Mouse (Mus musculus): ENCODE data around the gene Bsn. TPM values are rescaled to one million over a fixed set of nuclear protein-coding genes. Genes with fewer than 3 reads are reported as not detected.
A peak's percentile ranks its signal among the peaks of the same experiment; 100 is the strongest.

Gene Bsn
- polyA plus RNA-seq (2014; fragmentation: Nextera tagmentation; extraction: Ambion mirVana): 5.3 and 6.6 TPM in 2 replicates

- DNase-seq (ENCODE audit: low spot score): peak; percentile 88
- Histone ChIP-seq H3K4me3 (ENCODE audit: low read depth, low read length) (peak within 1 kb of the TSS; percentile 83), H3K9ac (ENCODE audit: low read length) (peak within 1 kb of the TSS; percentile 87), H3K9me3 (replicated peaks; ENCODE audit: control insufficient read depth, low read length) (no peaks in the 10 kb centered on the region), H3K36me3 (ENCODE audit: control insufficient read depth, insufficient read depth, low read length) (peaks cover 5% of the 10 kb centered on the region; the same call in 1 of the 2 replicates), H3K4me2 (ENCODE audit: low read length) (peak within 1 kb of the TSS; percentile 76), H3K27ac (ENCODE audit: low read depth, low read length) (peak within 1 kb of the TSS; percentile 63; the same call in 1 of the 2 replicates), H3K27me3 (replicated peaks; ENCODE audit: control insufficient read depth, insufficient read depth, low read length) (no peaks in the 10 kb centered on the region), H3K4me1 (ENCODE audit: control insufficient read depth, insufficient read depth, low read length) (peaks cover 6% of the 10 kb centered on the region; the same call in 1 of the 2 replicates)
- under 1% methylated on average over 67 of the region's 91 CpGs for WGBS
- peak; percentile 88 for ATAC-seq
These were observed at the start of gene Bsn for GRCm38 (mm10) chr9:108189787-108190679. Gene Bsn, minus strand, starts transcription at chr9:108190384.

- Histone ChIP-seq H3K9me3 (replicated peaks; ENCODE audit: control insufficient read depth, low read length) (no peaks in the 10 kb centered on the region), H3K27ac (ENCODE audit: low read depth, low read length) (no peak overlapping the region), H3K27me3 (replicated peaks; ENCODE audit: control insufficient read depth, insufficient read depth, low read length) (no peaks in the 10 kb centered on the region), H3K4me1 (ENCODE audit: control insufficient read depth, insufficient read depth, low read length) (no peaks in the 10 kb centered on the region), H3K36me3 (ENCODE audit: control insufficient read depth, insufficient read depth, low read length) (0 out of 2 replicates have a peak, but pooled peaks cover 6% of the 10 kb centered on the region), H3K4me3 (ENCODE audit: low read depth, low read length) (no peak overlapping the region), H3K4me2 (ENCODE audit: low read length) (no peak overlapping the region), H3K9ac (ENCODE audit: low read length) (no peak overlapping the region)
- DNase-seq (ENCODE audit: low spot score): no peak
- WGBS: 76% methylated on average over 5 of the region's 5 CpGs
- ATAC-seq: no peak
These were observed 49.8 kb upstream of the Bsn start for GRCm38 (mm10) chr9:108239951-108240350.

GRCm38 (mm10) chr9:108238831-108239230 is 48.6 kb upstream of the Bsn start:
- H3K4me2 ChIP-seq (ENCODE audit: low read length): no peak overlapping the region
- no peaks in the 10 kb centered on the region for H3K27me3 ChIP-seq (replicated peaks; ENCODE audit: control insufficient read depth, insufficient read depth, low read length)
- H3K27ac ChIP-seq (ENCODE audit: low read depth, low read length): no peak overlapping the region
- no peak for DNase-seq (ENCODE audit: low spot score)
- H3K4me3 ChIP-seq (ENCODE audit: low read depth, low read length): no peak overlapping the region
- 93% methylated on average over 3 of the region's 3 CpGs for WGBS
- ATAC-seq: no peak
- no peak overlapping the region for H3K9ac ChIP-seq (ENCODE audit: low read length)
- no peaks in the 10 kb centered on the region for H3K9me3 ChIP-seq (replicated peaks; ENCODE audit: control insufficient read depth, low read length)
- H3K4me1 ChIP-seq (ENCODE audit: control insufficient read depth, insufficient read depth, low read length): no peaks in the 10 kb centered on the region
- peaks cover 14% of the 10 kb centered on the region; the same call in 1 of the 2 replicates for H3K36me3 ChIP-seq (ENCODE audit: control insufficient read depth, insufficient read depth, low read length)

GRCm38 (mm10) chr9:108238402-108238801 is 48.2 kb upstream of the Bsn start:
- Histone ChIP-seq H3K9me3 (replicated peaks; ENCODE audit: control insufficient read depth, low read length) (no peaks in the 10 kb centered on the region), H3K4me1 (ENCODE audit: control insufficient read depth, insufficient read depth, low read length) (no peaks in the 10 kb centered on the region), H3K27me3 (replicated peaks; ENCODE audit: control insufficient read depth, insufficient read depth, low read length) (no peaks in the 10 kb centered on the region), H3K9ac (ENCODE audit: low read length) (no peak overlapping the region), H3K27ac (ENCODE audit: low read depth, low read length) (no peak overlapping the region), H3K4me2 (ENCODE audit: low read length) (no peak overlapping the region), H3K4me3 (ENCODE audit: low read depth, low read length) (no peak overlapping the region), H3K36me3 (ENCODE audit: control insufficient read depth, insufficient read depth, low read length) (peaks cover 13% of the 10 kb centered on the region; the same call in 1 of the 2 replicates)
- ATAC-seq: no peak
- WGBS: 87% methylated on average over 2 of the region's 2 CpGs
- DNase-seq (ENCODE audit: low spot score): no peak

GRCm38 (mm10) chr9:108234682-108235081 is 44.5 kb upstream of the Bsn start:
- DNase-seq (ENCODE audit: low spot score) (no peak), ATAC-seq (no peak)
- WGBS: 89% methylated on average over 2 of the region's 2 CpGs
- Histone ChIP-seq H3K9ac (ENCODE audit: low read length) (no peak overlapping the region), H3K4me1 (ENCODE audit: control insufficient read depth, insufficient read depth, low read length) (no peaks in the 10 kb centered on the region), H3K4me3 (ENCODE audit: low read depth, low read length) (no peak overlapping the region), H3K9me3 (replicated peaks; ENCODE audit: control insufficient read depth, low read length) (no peaks in the 10 kb centered on the region), H3K27ac (ENCODE audit: low read depth, low read length) (no peak overlapping the region), H3K27me3 (replicated peaks; ENCODE audit: control insufficient read depth, insufficient read depth, low read length) (no peaks in the 10 kb centered on the region), H3K4me2 (ENCODE audit: low read length) (no peak overlapping the region), H3K36me3 (ENCODE audit: control insufficient read depth, insufficient read depth, low read length) (peaks cover 13% of the 10 kb centered on the region; the same call in 1 of the 2 replicates)

- Histone ChIP-seq H3K36me3 (ENCODE audit: control insufficient read depth, insufficient read depth, low read length) (peaks cover 18% of the 10 kb centered on the region), H3K27ac (ENCODE audit: low read depth, low read length) (no peak overlapping the region), H3K4me3 (ENCODE audit: low read depth, low read length) (no peak overlapping the region), H3K27me3 (replicated peaks; ENCODE audit: control insufficient read depth, insufficient read depth, low read length) (no peaks in the 10 kb centered on the region), H3K4me2 (ENCODE audit: low read length) (no peak overlapping the region), H3K4me1 (ENCODE audit: control insufficient read depth, insufficient read depth, low read length) (no peaks in the 10 kb centered on the region), H3K9me3 (replicated peaks; ENCODE audit: control insufficient read depth, low read length) (no peaks in the 10 kb centered on the region), H3K9ac (ENCODE audit: low read length) (no peak overlapping the region)
- no peak for ATAC-seq
- no peak for DNase-seq (ENCODE audit: low spot score)
- WGBS: 97% methylated on average over 2 of the region's 2 CpGs
These were observed 42.7 kb upstream of the Bsn start for GRCm38 (mm10) chr9:108232908-108233307.

GRCm38 (mm10) chr9:108227911-108228649 is 37.9 kb upstream of the Bsn start:
- H3K4me2 ChIP-seq (ENCODE audit: low read length): no peak overlapping the region
- H3K27ac ChIP-seq (ENCODE audit: low read depth, low read length): no peak overlapping the region
- H3K36me3 ChIP-seq (ENCODE audit: control insufficient read depth, insufficient read depth, low read length): peaks cover 6% of the 10 kb centered on the region
- no peak overlapping the region for H3K9ac ChIP-seq (ENCODE audit: low read length)
- ATAC-seq (no peak), DNase-seq (ENCODE audit: low spot score) (no peak)
- H3K27me3 ChIP-seq (replicated peaks; ENCODE audit: control insufficient read depth, insufficient read depth, low read length): no peaks in the 10 kb centered on the region
- no peaks in the 10 kb centered on the region for H3K4me1 ChIP-seq (ENCODE audit: control insufficient read depth, insufficient read depth, low read length)
- no peak overlapping the region for H3K4me3 ChIP-seq (ENCODE audit: low read depth, low read length)
- H3K9me3 ChIP-seq (replicated peaks; ENCODE audit: control insufficient read depth, low read length): no peaks in the 10 kb centered on the region
- 83% methylated on average over 2 of the region's 2 CpGs for WGBS

- no peak overlapping the region for H3K9ac ChIP-seq (ENCODE audit: low read length)
- no peak overlapping the region for H3K4me3 ChIP-seq (ENCODE audit: low read depth, low read length)
- no peak overlapping the region for H3K4me2 ChIP-seq (ENCODE audit: low read length)
- H3K27me3 ChIP-seq (replicated peaks; ENCODE audit: control insufficient read depth, insufficient read depth, low read length): no peaks in the 10 kb centered on the region
- H3K27ac ChIP-seq (ENCODE audit: low read depth, low read length): no peak overlapping the region
- H3K4me1 ChIP-seq (ENCODE audit: control insufficient read depth, insufficient read depth, low read length): no peaks in the 10 kb centered on the region
- H3K36me3 ChIP-seq (ENCODE audit: control insufficient read depth, insufficient read depth, low read length): peaks cover 6% of the 10 kb centered on the region
- no peak for ATAC-seq
- DNase-seq (ENCODE audit: low spot score): no peak
- 87% methylated on average over 2 of the region's 2 CpGs for WGBS
- no peaks in the 10 kb centered on the region for H3K9me3 ChIP-seq (replicated peaks; ENCODE audit: control insufficient read depth, low read length)
These were observed 35.0 kb upstream of the Bsn start for GRCm38 (mm10) chr9:108225166-108225565.
